ENCODE assay signal across 24 mouse cellular contexts in genomic region chr7:29495880-29496279, GRCm38 (mm10). TPM values are rescaled to one million over a fixed set of nuclear protein-coding genes. Genes with fewer than 3 reads are reported as not detected.
DNase-seq lines count a peak whose midpoint lies in the region; ATAC-seq and TF ChIP-seq lines count a peak whose summit lies in the region.
"Had no signal": no experiment of that assay in that cellular context is flagged by ENCODE, and none has a peak within 500 bp of the region (broad histone marks: within the 10 kb centered on the region; RNA-seq: fewer than 3 reads in every experiment).

No protein-coding gene starts in this region.

- no peak overlapping the region for H3K4me2 ChIP-seq in liver, embryonic 13.5 days
- no peak overlapping the region for H3K4me2 ChIP-seq in liver, embryonic 12.5 days
- no peak overlapping the region for H3K4me2 ChIP-seq in embryonic facial prominence, embryonic 13.5 days
- no peak overlapping the region for H3K4me2 ChIP-seq in midbrain, embryonic 12.5 days (replicated peaks)
- H3K4me2 ChIP-seq: forebrain, embryonic 13.5 days; heart, embryonic 13.5 days; limb, embryonic 15.5 days had no signal

- H3ac ChIP-seq in C2C12 (ENCODE audit: control insufficient read depth, insufficient read length, low read depth), result no peak overlapping the region

- H3K79me3 ChIP-seq in C2C12 (ENCODE audit: low read depth), result peaks cover 64% of the 10 kb centered on the region

- DNase-seq in liver, embryonic 13.5 days, result no peak
- DNase-seq in adipocyte (ENCODE audit: low spot score), result no peak
- no peak for DNase-seq in MN1 (ENCODE audit: low spot score)
- no peak for DNase-seq in Muller cell, postnatal 12 days (ENCODE audit: inconsistent ontology term)
- DNase-seq: adrenal gland, postnatal 25 days; cerebellum, adult 11 months; cerebellum, postnatal 10 days; gastrocnemius, postnatal 36 days; heart, adult 2 months; heart, postnatal 14 days; kidney, adult 8-10 months; kidney, postnatal 36 days; layer of hippocampus, postnatal 36 days; thymus, adult 2 months had no signal

- H3K4me3 ChIP-seq in liver, embryonic 13.5 days (replicated peaks), result no peak overlapping the region
- H3K4me3 ChIP-seq in liver, embryonic 12.5 days, result no peak overlapping the region
- no peak overlapping the region for H3K4me3 ChIP-seq in C2C12 (ENCODE audit: insufficient read depth, poor library complexity, severe bottlenecking)
- H3K4me3 ChIP-seq in embryonic facial prominence, embryonic 13.5 days, result no peak overlapping the region
- no peak overlapping the region for H3K4me3 ChIP-seq in midbrain, embryonic 12.5 days
- H3K4me3 ChIP-seq: forebrain, embryonic 13.5 days; heart, adult 2 months; heart, embryonic 13.5 days; hindbrain, embryonic 12.5 days; limb, embryonic 15.5 days had no signal

- H3K27me3 ChIP-seq in liver, embryonic 13.5 days, result no peaks in the 10 kb centered on the region
- H3K27me3 ChIP-seq in liver, embryonic 12.5 days (replicated peaks), result no peaks in the 10 kb centered on the region
- no peaks in the 10 kb centered on the region for H3K27me3 ChIP-seq in C2C12 (ENCODE audit: control insufficient read depth, insufficient read depth, insufficient read length)
- no peaks in the 10 kb centered on the region for H3K27me3 ChIP-seq in embryonic facial prominence, embryonic 13.5 days
- peaks cover 55% of the 10 kb centered on the region for H3K27me3 ChIP-seq in midbrain, embryonic 12.5 days
- H3K27me3 ChIP-seq: CH12.LX; forebrain, embryonic 13.5 days; limb, embryonic 15.5 days had no signal

- no peak for TF ChIP-seq CTCF in C2C12 (IDR thresholded peaks at IDR 0.05; ENCODE audit: control insufficient read depth, insufficient read depth, insufficient read length)

- H3K27ac ChIP-seq in liver, embryonic 13.5 days, result no peak overlapping the region
- no peak overlapping the region for H3K27ac ChIP-seq in liver, embryonic 12.5 days
- 0 out of 2 replicates have a peak overlapping the region, but pooled peaks have one; percentile 4 for H3K27ac ChIP-seq in embryonic facial prominence, embryonic 13.5 days
- H3K27ac ChIP-seq in midbrain, embryonic 12.5 days (replicated peaks), result peak overlapping the region; percentile 70
- H3K27ac ChIP-seq: forebrain, embryonic 13.5 days; heart, adult 2 months; heart, embryonic 13.5 days; limb, embryonic 15.5 days had no signal

- WGBS in liver, embryonic 13.5 days (ENCODE audit: insufficient replicate concordance), result 69% methylated on average over 4 of the region's 4 CpGs
- 70% methylated on average over 4 of the region's 4 CpGs for WGBS in liver, embryonic 12.5 days (ENCODE audit: insufficient replicate concordance)
- WGBS in embryonic facial prominence, embryonic 13.5 days, result 85% methylated on average over 4 of the region's 4 CpGs
- WGBS in midbrain, embryonic 12.5 days, result 54% methylated on average over 4 of the region's 4 CpGs

- peaks cover 100% of the 10 kb centered on the region for H3K79me2 ChIP-seq in C2C12 (ENCODE audit: control insufficient read depth, insufficient read depth)

- H3K9ac ChIP-seq in liver, embryonic 13.5 days, result no peak overlapping the region
- H3K9ac ChIP-seq in liver, embryonic 12.5 days, result no peak overlapping the region
- H3K9ac ChIP-seq in embryonic facial prominence, embryonic 13.5 days, result no peak overlapping the region
- no peak overlapping the region for H3K9ac ChIP-seq in midbrain, embryonic 12.5 days (replicated peaks)
- H3K9ac ChIP-seq: forebrain, embryonic 13.5 days; heart, embryonic 13.5 days; hindbrain, embryonic 12.5 days; limb, embryonic 15.5 days had no signal

- H3K36me3 ChIP-seq in liver, embryonic 13.5 days, result no peaks in the 10 kb centered on the region
- no peaks in the 10 kb centered on the region for H3K36me3 ChIP-seq in liver, embryonic 12.5 days
- H3K36me3 ChIP-seq in C2C12 (ENCODE audit: control insufficient read depth, insufficient read depth), result no peaks in the 10 kb centered on the region
- peaks cover 14% of the 10 kb centered on the region; the same call in 1 of the 2 replicates for H3K36me3 ChIP-seq in embryonic facial prominence, embryonic 13.5 days
- no peaks in the 10 kb centered on the region for H3K36me3 ChIP-seq in midbrain, embryonic 12.5 days
- H3K36me3 ChIP-seq: heart, embryonic 13.5 days; hindbrain, embryonic 12.5 days had no signal

- H3K4me1 ChIP-seq in liver, embryonic 13.5 days (replicated peaks), result peaks cover 47% of the 10 kb centered on the region
- peaks cover 49% of the 10 kb centered on the region for H3K4me1 ChIP-seq in liver, embryonic 12.5 days
- H3K4me1 ChIP-seq in embryonic facial prominence, embryonic 13.5 days, result peaks cover 12% of the 10 kb centered on the region
- peaks cover 24% of the 10 kb centered on the region for H3K4me1 ChIP-seq in midbrain, embryonic 12.5 days

- no peaks in the 10 kb centered on the region for H3K9me3 ChIP-seq in liver, embryonic 13.5 days (replicated peaks)
- H3K9me3 ChIP-seq in liver, embryonic 12.5 days (replicated peaks), result no peaks in the 10 kb centered on the region
- no peaks in the 10 kb centered on the region for H3K9me3 ChIP-seq in embryonic facial prominence, embryonic 13.5 days
- no peaks in the 10 kb centered on the region for H3K9me3 ChIP-seq in midbrain, embryonic 12.5 days
- H3K9me3 ChIP-seq: forebrain, embryonic 13.5 days; G1E; heart, embryonic 13.5 days; hindbrain, embryonic 12.5 days; limb, embryonic 15.5 days had no signal

- 0 out of 2 replicates have a peak, but pooled peaks have one; percentile 6 for ATAC-seq in liver, embryonic 13.5 days (ENCODE audit: low read depth)
- no peak for ATAC-seq in liver, embryonic 12.5 days
- ATAC-seq in embryonic facial prominence, embryonic 13.5 days (ENCODE audit: insufficient number of reproducible peaks, insufficient read depth, low FRiP score, low TSS enrichment, low read depth), result no peak
- ATAC-seq in midbrain, embryonic 12.5 days (ENCODE audit: low FRiP score, low read depth), result no peak
- ATAC-seq: forebrain, embryonic 13.5 days had no signal

TF ChIP-seq in C2C12, 6 proteins besides CTCF, POLR2A, EP300 and RAD21:
- TF ChIP-seq CEBPB (IDR thresholded peaks at IDR 0.05; ENCODE audit: low read depth), result no peak
- peak; percentile 35 for TF ChIP-seq MYOD1 (IDR thresholded peaks at IDR 0.05; ENCODE audit: control insufficient read depth, insufficient read length, low read depth)

RNA-seq across cellular contexts. Expression of gene Sipa1l3, which starts 22.6 kb away (rescaled TPM):
- 2.6 and 3.0 TPM in 2 replicates for polyA plus RNA-seq in liver, embryonic 13.5 days (2015; fragmentation: Nextera tagmentation; extraction: Ambion mirVana)
- polyA plus RNA-seq in liver, embryonic 12.5 days (2016; fragmentation: Nextera tagmentation; extraction: Ambion mirVana), result 4.1 and 4.7 TPM in 2 replicates
- 30.1 TPM for polyA plus RNA-seq in C2C12 (2012; fragmentation: generic; extraction: Trizol)
- 21.5 and 23.9 TPM in 2 replicates for polyA plus RNA-seq in embryonic facial prominence, embryonic 13.5 days (2015; fragmentation: Nextera tagmentation; extraction: Ambion mirVana)
- 14.0 and 14.6 TPM in 2 replicates for polyA plus RNA-seq in midbrain, embryonic 12.5 days (2016; fragmentation: Nextera tagmentation; extraction: Ambion mirVana)

Comparison
In these comparisons a context has a peak if more than half of its experiments do, and no peak if none do; other contexts are left out.
1. H3K27ac ChIP-seq: peak in embryonic facial prominence, embryonic 13.5 days (single experiment) and midbrain, embryonic 12.5 days (single experiment); none in liver, embryonic 13.5 days (single experiment) and liver, embryonic 12.5 days (single experiment).